Mouse (Mus musculus): ENCODE measurements around the gene Smco3.
"Not testable (repeated sequence)": the region's sequence is repeated elsewhere in the genome, so short reads cannot be mapped to it uniquely, and the experiment has no call there.

The Smco3 gene

GRCm38 (mm10) chr6:136835352-136835751 is at the start of gene Smco3:
Smco3 (minus strand) TSS chr6:136835452.
- DNase-seq (ENCODE audit: low read depth, low spot score) = no peak

- DNase-seq (ENCODE audit: low read depth, low spot score) = not testable (repeated sequence)
These were observed 49.5 kb upstream of the Smco3 start for GRCm38 (mm10) chr6:136884766-136885165.

GRCm38 (mm10) chr6:136883961-136884360 is 48.7 kb upstream of the Smco3 start:
- DNase-seq (ENCODE audit: low read depth, low spot score) = no peak

- no peak for DNase-seq (ENCODE audit: low read depth, low spot score)
These were observed 48.2 kb upstream of the Smco3 start for GRCm38 (mm10) chr6:136883431-136883915.

GRCm38 (mm10) chr6:136881678-136882077 is 46.4 kb upstream of the Smco3 start:
- DNase-seq (ENCODE audit: low read depth, low spot score) = no peak

- no peak for DNase-seq (ENCODE audit: low read depth, low spot score)
These were observed 40.4 kb upstream of the Smco3 start, which contains the start of gene Mgp for GRCm38 (mm10) chr6:136875670-136876069. Mgp (minus strand) TSS chr6:136875823.

- no peak for DNase-seq (ENCODE audit: low read depth, low spot score)
These were observed 39.3 kb upstream of the Smco3 start for GRCm38 (mm10) chr6:136874599-136874998.

- DNase-seq (ENCODE audit: low read depth, low spot score) = no peak
These were observed 33.7 kb upstream of the Smco3 start for GRCm38 (mm10) chr6:136868921-136869320.

GRCm38 (mm10) chr6:136866150-136866549 is 30.9 kb upstream of the Smco3 start:
- DNase-seq (ENCODE audit: low read depth, low spot score) = no peak

- no peak for DNase-seq (ENCODE audit: low read depth, low spot score)
These were observed 30.1 kb upstream of the Smco3 start for GRCm38 (mm10) chr6:136865360-136865759.

- DNase-seq (ENCODE audit: low read depth, low spot score) = peak; percentile 29
These were observed 25.8 kb upstream of the Smco3 start for GRCm38 (mm10) chr6:136861020-136861419.

- no peak for DNase-seq (ENCODE audit: low read depth, low spot score)
These were observed 23.2 kb upstream of the Smco3 start for GRCm38 (mm10) chr6:136858420-136858819.

- no peak for DNase-seq (ENCODE audit: low read depth, low spot score)
These were observed 22.6 kb upstream of the Smco3 start for GRCm38 (mm10) chr6:136857873-136858260.

GRCm38 (mm10) chr6:136857186-136857872 is 22.1 kb upstream of the Smco3 start, which contains the start of gene Art4:
Art4 (minus strand) TSS chr6:136857733.
- DNase-seq (ENCODE audit: low read depth, low spot score) = no peak

- no peak for DNase-seq (ENCODE audit: low read depth, low spot score)
These were observed 20.9 kb upstream of the Smco3 start for GRCm38 (mm10) chr6:136856071-136856636.

GRCm38 (mm10) chr6:136855183-136855582 is 19.9 kb upstream of the Smco3 start:
- DNase-seq (ENCODE audit: low read depth, low spot score) = no peak

- DNase-seq (ENCODE audit: low read depth, low spot score) = no peak
These were observed 19.1 kb upstream of the Smco3 start for GRCm38 (mm10) chr6:136854361-136854781.

GRCm38 (mm10) chr6:136852762-136853161 is 17.5 kb upstream of the Smco3 start:
- DNase-seq (ENCODE audit: low read depth, low spot score) = no peak

- no peak for DNase-seq (ENCODE audit: low read depth, low spot score)
These were observed 17.1 kb upstream of the Smco3 start for GRCm38 (mm10) chr6:136852348-136852747.

GRCm38 (mm10) chr6:136850267-136850666 is 15.0 kb upstream of the Smco3 start:
- no peak for DNase-seq (ENCODE audit: low read depth, low spot score)

GRCm38 (mm10) chr6:136848971-136849370 is 13.7 kb upstream of the Smco3 start:
- DNase-seq (ENCODE audit: low read depth, low spot score) = no peak

- no peak for DNase-seq (ENCODE audit: low read depth, low spot score)
These were observed 13.1 kb upstream of the Smco3 start for GRCm38 (mm10) chr6:136848399-136848798.

GRCm38 (mm10) chr6:136847790-136848189 is 12.5 kb upstream of the Smco3 start:
- DNase-seq (ENCODE audit: low read depth, low spot score) = peak; percentile 4

Data from retina, adult 2 months (tissue).